Mouse (Mus musculus): ENCODE results near the gene C530008M17Rik.

GRCm38 (mm10) chr5:76762030-76762698 is 105.9 kb downstream of the C530008M17Rik start:
- TF ChIP-seq CTCF (conservative IDR thresholded peaks at IDR 0.05; ENCODE audit: insufficient read depth, insufficient read length, low read depth, low read length) (no peak), POLR2A (IDR thresholded peaks at IDR 0.05; ENCODE audit: low read depth, low read length) (no peak)
